Mouse (Mus musculus): ENCODE results near the gene Elovl5. TPM values are rescaled to one million over a fixed set of nuclear protein-coding genes. Genes with fewer than 3 reads are reported as not detected.
"Not testable (repeated sequence)": the region's sequence is repeated elsewhere in the genome, so short reads cannot be mapped to it uniquely, and the experiment has no call there.

The Elovl5 gene
- polyA plus RNA-seq, 1 experiment from 2014 or later, result 96.1 TPM

DNA sequence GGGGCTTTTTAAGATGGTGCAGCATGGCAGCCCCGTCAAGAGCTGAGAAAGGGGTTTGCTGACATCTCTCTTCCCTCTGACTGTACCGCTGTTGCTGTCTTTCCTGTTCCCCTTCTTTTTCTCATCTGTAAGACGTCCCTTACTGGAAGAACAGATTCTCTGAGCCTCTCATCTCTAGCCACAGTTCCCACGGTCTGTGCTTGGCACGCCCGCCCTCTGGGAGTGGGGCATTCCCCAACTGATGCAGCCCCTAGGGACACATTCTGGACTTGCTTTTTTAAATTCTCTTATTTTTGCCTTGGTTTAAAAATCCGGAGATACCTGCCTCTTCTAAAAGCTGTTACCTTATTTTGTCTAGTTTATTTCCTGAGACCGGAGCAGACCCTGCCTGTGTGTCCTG lies 73.1 kb downstream of the Elovl5 start:
- Histone ChIP-seq H3K9ac (ENCODE audit: low read length) (no peak overlapping the region), H3K27ac (ENCODE audit: low read depth, low read length) (no peak overlapping the region), H3K27me3 (ENCODE audit: control insufficient read depth, insufficient read depth, low read length) (no peaks in the 10 kb centered on the region), H3K4me1 (ENCODE audit: control insufficient read depth, insufficient read depth, low read length) (no peaks in the 10 kb centered on the region), H3K36me3 (ENCODE audit: control insufficient read depth, insufficient read depth, low read length) (no peaks in the 10 kb centered on the region), H3K9me3 (ENCODE audit: control insufficient read depth, low read length) (no peaks in the 10 kb centered on the region), H3K4me3 (ENCODE audit: low read depth, low read length) (no peak overlapping the region), H3K4me2 (ENCODE audit: low read depth) (no peak overlapping the region)
- DNase-seq (ENCODE audit: low spot score) (no peak), ATAC-seq (ENCODE audit: insufficient read depth, low FRiP score, low TSS enrichment) (no peak)
- WGBS, result 73% methylated on average over 8 of the region's 8 CpGs

GRCm38 (mm10) chr9:77991650-77992049 lies 74.5 kb downstream of the Elovl5 start:
- Histone ChIP-seq H3K27me3 (ENCODE audit: control insufficient read depth, insufficient read depth, low read length) (no peaks in the 10 kb centered on the region), H3K4me1 (ENCODE audit: control insufficient read depth, insufficient read depth, low read length) (no peaks in the 10 kb centered on the region), H3K9ac (ENCODE audit: low read length) (no peak overlapping the region), H3K4me2 (ENCODE audit: low read depth) (no peak overlapping the region), H3K4me3 (ENCODE audit: low read depth, low read length) (no peak overlapping the region), H3K36me3 (ENCODE audit: control insufficient read depth, insufficient read depth, low read length) (no peaks in the 10 kb centered on the region), H3K27ac (ENCODE audit: low read depth, low read length) (no peak overlapping the region), H3K9me3 (ENCODE audit: control insufficient read depth, low read length) (no peaks in the 10 kb centered on the region)
- 91% methylated on average over 4 of the region's 4 CpGs for WGBS
- DNase-seq (ENCODE audit: low spot score) (no peak), ATAC-seq (ENCODE audit: insufficient read depth, low FRiP score, low TSS enrichment) (no peak)

DNA sequence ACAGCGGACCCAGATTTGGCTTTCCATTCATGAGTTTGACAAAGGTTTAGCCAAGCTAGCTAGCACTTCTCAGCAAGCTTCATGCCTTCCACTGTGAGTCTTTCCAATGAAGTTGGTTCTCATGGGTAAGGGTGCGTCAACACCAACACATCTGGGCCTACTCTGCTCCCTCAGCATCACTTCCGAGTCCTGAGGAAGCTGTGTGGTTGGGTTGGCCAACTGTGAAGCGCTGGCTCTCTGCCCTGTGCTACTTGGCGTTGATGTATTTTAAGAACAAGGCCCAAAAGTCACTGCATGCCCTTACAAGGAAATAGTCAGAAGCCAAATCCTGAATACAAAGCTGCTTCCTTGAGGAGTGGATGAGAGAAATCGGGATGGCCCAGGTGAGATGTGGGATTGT lies 75.1 kb downstream of the Elovl5 start:
- Histone ChIP-seq H3K4me2 (ENCODE audit: low read depth) (no peak overlapping the region), H3K27me3 (ENCODE audit: control insufficient read depth, insufficient read depth, low read length) (no peaks in the 10 kb centered on the region), H3K36me3 (ENCODE audit: control insufficient read depth, insufficient read depth, low read length) (no peaks in the 10 kb centered on the region), H3K4me3 (ENCODE audit: low read depth, low read length) (no peak overlapping the region), H3K9ac (ENCODE audit: low read length) (no peak overlapping the region), H3K4me1 (ENCODE audit: control insufficient read depth, insufficient read depth, low read length) (no peaks in the 10 kb centered on the region), H3K27ac (ENCODE audit: low read depth, low read length) (no peak overlapping the region), H3K9me3 (ENCODE audit: control insufficient read depth, low read length) (no peaks in the 10 kb centered on the region)
- DNase-seq (ENCODE audit: low spot score) (no peak), ATAC-seq (ENCODE audit: insufficient read depth, low FRiP score, low TSS enrichment) (no peak)
- 94% methylated on average over 6 of the region's 6 CpGs for WGBS

GRCm38 (mm10) chr9:77993101-77993500 lies 75.9 kb downstream of the Elovl5 start:
- ATAC-seq (ENCODE audit: insufficient read depth, low FRiP score, low TSS enrichment), result no peak

DNA sequence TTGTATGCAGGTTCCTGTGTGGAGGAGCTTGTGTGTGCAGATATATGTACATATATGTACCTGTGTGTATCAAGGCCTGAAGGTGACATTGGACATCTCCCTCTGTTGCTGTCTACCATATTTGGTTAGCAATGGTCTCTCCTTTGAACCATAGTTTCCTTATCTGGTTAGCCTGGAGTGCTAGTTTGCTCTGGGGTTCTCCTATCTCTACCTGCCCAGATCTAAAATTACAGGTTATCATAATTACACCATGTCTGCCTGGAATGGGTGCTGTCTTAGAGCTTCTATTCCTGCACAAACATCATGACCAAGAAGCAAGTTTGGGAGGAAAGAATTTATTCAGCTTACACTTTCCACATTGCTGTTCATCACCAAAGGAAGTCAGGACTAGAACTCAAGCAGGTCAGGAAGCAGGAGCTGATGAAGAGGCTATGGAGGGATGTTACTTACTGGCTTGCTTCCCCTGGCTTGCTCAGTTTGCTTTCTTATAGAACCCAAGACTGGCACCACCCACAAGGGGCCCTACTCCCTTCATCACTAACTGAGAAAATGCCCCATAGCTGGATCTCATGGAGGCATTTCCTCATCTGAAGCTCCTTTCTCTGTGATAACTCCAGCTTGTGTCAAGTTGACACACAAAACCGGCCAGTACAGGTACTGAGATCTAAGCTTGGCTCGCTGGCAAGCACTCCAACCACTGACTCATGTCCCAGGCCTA lies 76.5 kb downstream of the Elovl5 start:
- not testable (repeated sequence) for DNase-seq (ENCODE audit: low spot score); H3K27me3 ChIP-seq (ENCODE audit: control insufficient read depth, insufficient read depth, low read length)
- WGBS, result 96% methylated on average over 2 of the region's 2 CpGs

More at GRCm38 (mm10) chr9:77993101-77993500, 75.9 kb downstream of the Elovl5 start:
- DNase-seq (ENCODE audit: low spot score), result no peak
- H3K36me3 ChIP-seq (ENCODE audit: control insufficient read depth, insufficient read depth, low read length), result no peaks in the 10 kb centered on the region
- 90% methylated on average over 1 of the region's 1 CpGs for WGBS
- H3K4me1 ChIP-seq (ENCODE audit: control insufficient read depth, insufficient read depth, low read length), result no peaks in the 10 kb centered on the region
- H3K27me3 ChIP-seq (ENCODE audit: control insufficient read depth, insufficient read depth, low read length), result no peaks in the 10 kb centered on the region
- H3K9ac ChIP-seq (ENCODE audit: low read length), result no peak overlapping the region
- no peak overlapping the region for H3K27ac ChIP-seq (ENCODE audit: low read depth, low read length)
- H3K9me3 ChIP-seq (ENCODE audit: control insufficient read depth, low read length), result no peaks in the 10 kb centered on the region
- H3K4me3 ChIP-seq (ENCODE audit: low read depth, low read length), result no peak overlapping the region
- no peak overlapping the region for H3K4me2 ChIP-seq (ENCODE audit: low read depth)

GRCm38 (mm10) chr9:77995235-77995634 lies 78.1 kb downstream of the Elovl5 start:
- no peak overlapping the region for H3K4me3 ChIP-seq (ENCODE audit: low read depth, low read length)
- H3K9me3 ChIP-seq (ENCODE audit: control insufficient read depth, low read length), result no peaks in the 10 kb centered on the region
- no peak overlapping the region for H3K27ac ChIP-seq (ENCODE audit: low read depth, low read length)
- no peak overlapping the region for H3K9ac ChIP-seq (ENCODE audit: low read length)
- H3K36me3 ChIP-seq (ENCODE audit: control insufficient read depth, insufficient read depth, low read length), result no peaks in the 10 kb centered on the region
- no peak for DNase-seq (ENCODE audit: low spot score)
- 78% methylated on average over 9 of the region's 9 CpGs for WGBS
- no peak for ATAC-seq (ENCODE audit: insufficient read depth, low FRiP score, low TSS enrichment)
- no peak overlapping the region for H3K4me2 ChIP-seq (ENCODE audit: low read depth)
- no peaks in the 10 kb centered on the region for H3K4me1 ChIP-seq (ENCODE audit: control insufficient read depth, insufficient read depth, low read length)
- H3K27me3 ChIP-seq (ENCODE audit: control insufficient read depth, insufficient read depth, low read length), result no peaks in the 10 kb centered on the region

More for the DNA sequence above, 76.5 kb downstream of the Elovl5 start:
- not testable (repeated sequence) for ATAC-seq (ENCODE audit: insufficient read depth, low FRiP score, low TSS enrichment); H3K36me3 ChIP-seq (ENCODE audit: control insufficient read depth, insufficient read depth, low read length); H3K9ac ChIP-seq (ENCODE audit: low read length); H3K4me2 ChIP-seq (ENCODE audit: low read depth); H3K9me3 ChIP-seq (ENCODE audit: control insufficient read depth, low read length); H3K4me3 ChIP-seq (ENCODE audit: low read depth, low read length); H3K27ac ChIP-seq (ENCODE audit: low read depth, low read length); H3K4me1 ChIP-seq (ENCODE audit: control insufficient read depth, insufficient read depth, low read length)

DNA sequence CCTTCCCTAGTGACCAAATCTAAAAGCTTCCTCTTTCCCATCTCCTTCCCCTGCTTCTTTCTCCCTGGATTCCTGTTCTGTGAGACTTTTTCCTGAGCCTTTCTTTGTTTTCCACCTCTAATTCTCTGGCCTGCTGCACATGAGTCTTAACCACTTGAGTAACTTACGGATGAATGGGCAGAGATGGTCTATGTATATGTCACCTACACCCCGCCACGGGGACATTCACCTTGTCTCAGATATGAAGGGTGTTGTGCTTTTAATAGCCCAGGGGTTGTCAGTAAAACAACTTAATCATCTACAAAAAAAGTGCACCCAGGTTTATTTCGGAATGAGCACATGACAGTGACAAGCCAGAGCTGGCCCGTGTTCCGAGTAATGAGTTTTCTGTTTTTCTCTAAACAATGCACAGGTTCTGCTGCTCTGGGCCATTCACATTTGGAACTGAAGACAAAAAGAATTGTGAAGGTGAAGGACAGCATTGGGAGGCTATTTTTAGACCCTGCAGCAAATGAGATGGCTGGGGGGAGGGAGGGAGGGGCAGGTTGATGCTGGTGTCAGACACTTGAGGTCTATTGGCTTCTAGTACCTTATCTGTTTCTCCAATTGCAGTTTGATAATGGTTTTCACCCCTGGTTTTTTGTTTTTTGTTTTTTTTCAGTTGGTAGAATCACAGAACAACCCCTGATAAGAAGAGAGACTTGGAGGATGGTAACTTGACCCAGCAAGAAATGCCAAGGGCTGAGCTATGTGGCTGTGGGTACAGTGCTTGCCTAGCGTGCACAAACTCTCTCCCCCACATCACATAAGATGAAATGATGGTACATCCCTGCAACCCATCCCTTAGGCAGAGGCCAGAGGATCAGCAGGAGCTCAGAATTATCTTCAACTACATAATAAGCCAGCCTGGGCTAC lies 83.7 kb downstream of the Elovl5 start:
- H3K4me3 ChIP-seq (ENCODE audit: low read depth, low read length), result no peak overlapping the region
- DNase-seq (ENCODE audit: low spot score), result no peak
- 86% methylated on average over 7 of the region's 7 CpGs for WGBS

GRCm38 (mm10) chr9:78003278-78003677 lies 86.1 kb downstream of the Elovl5 start:
- DNase-seq (ENCODE audit: low spot score), result no peak
- Histone ChIP-seq H3K4me1 (ENCODE audit: control insufficient read depth, insufficient read depth, low read length) (no peaks in the 10 kb centered on the region), H3K27ac (ENCODE audit: low read depth, low read length) (no peak overlapping the region), H3K9ac (ENCODE audit: low read length) (no peak overlapping the region), H3K27me3 (ENCODE audit: control insufficient read depth, insufficient read depth, low read length) (no peaks in the 10 kb centered on the region), H3K4me3 (ENCODE audit: low read depth, low read length) (no peak overlapping the region), H3K4me2 (ENCODE audit: low read depth) (no peak overlapping the region), H3K9me3 (ENCODE audit: control insufficient read depth, low read length) (no peaks in the 10 kb centered on the region), H3K36me3 (ENCODE audit: control insufficient read depth, insufficient read depth, low read length) (no peaks in the 10 kb centered on the region)
- WGBS, result 92% methylated on average over 2 of the region's 2 CpGs
- no peak for ATAC-seq (ENCODE audit: insufficient read depth, low FRiP score, low TSS enrichment)

More for the DNA sequence above, 83.7 kb downstream of the Elovl5 start:
- no peaks in the 10 kb centered on the region for H3K36me3 ChIP-seq (ENCODE audit: control insufficient read depth, insufficient read depth, low read length)
- no peak overlapping the region for H3K9ac ChIP-seq (ENCODE audit: low read length)
- no peak for ATAC-seq (ENCODE audit: insufficient read depth, low FRiP score, low TSS enrichment)
- no peaks in the 10 kb centered on the region for H3K27me3 ChIP-seq (ENCODE audit: control insufficient read depth, insufficient read depth, low read length)
- no peak overlapping the region for H3K4me2 ChIP-seq (ENCODE audit: low read depth)
- H3K9me3 ChIP-seq (ENCODE audit: control insufficient read depth, low read length), result no peaks in the 10 kb centered on the region
- H3K4me1 ChIP-seq (ENCODE audit: control insufficient read depth, insufficient read depth, low read length), result no peaks in the 10 kb centered on the region
- H3K27ac ChIP-seq (ENCODE audit: low read depth, low read length), result no peak overlapping the region

Data from neural tube, embryonic 11.5 days (tissue).